27 mouse cellular contexts compared by ENCODE assay signal in genomic region chr14:118485646-118486045, GRCm38 (mm10).
DNase-seq lines count a peak whose midpoint lies in the region; TF ChIP-seq lines count a peak whose summit lies in the region.
"Had no signal": no experiment of that assay in that cellular context is flagged by ENCODE, and none has a peak within 500 bp of the region (broad histone marks: within the 10 kb centered on the region; RNA-seq: fewer than 3 reads in every experiment).

No protein-coding gene starts in this region.

- H3K4me3 ChIP-seq in E14TG2a.4 (replicated peaks; ENCODE audit: low read length), result no peak overlapping the region
- no peak overlapping the region for H3K4me3 ChIP-seq in ES-E14 (ENCODE audit: insufficient read depth in 1 of 2, low read depth in 1 of 2, low read length in 2 of 2, poor library complexity in 1 of 2, severe bottlenecking in 1 of 2)
- H3K4me3 ChIP-seq: embryonic facial prominence, embryonic 12.5 days; embryonic facial prominence, embryonic 15.5 days; forebrain, embryonic 12.5 days; forebrain, embryonic 15.5 days; heart, adult 2 months; heart, embryonic 10.5 days; hindbrain, embryonic 10.5 days; hindbrain, embryonic 13.5 days; intestine, embryonic 15.5 days had no signal

- H3K4me1 ChIP-seq in E14TG2a.4 (replicated peaks; ENCODE audit: low read depth, low read length), result peaks cover 7% of the 10 kb centered on the region
- H3K4me1 ChIP-seq in ES-E14 (ENCODE audit: control insufficient read depth in 2 of 2, insufficient read depth in 2 of 2, low read length in 2 of 2, poor library complexity in 1 of 2), result no peaks in the 10 kb centered on the region
- H3K4me1 ChIP-seq: embryonic facial prominence, embryonic 12.5 days; embryonic facial prominence, embryonic 15.5 days; heart, embryonic 10.5 days; intestine, embryonic 15.5 days had no signal

- H3K36me3 ChIP-seq in E14TG2a.4 (ENCODE audit: insufficient read depth, low read length), result peaks cover 80% of the 10 kb centered on the region
- peaks cover 32% of the 10 kb centered on the region for H3K36me3 ChIP-seq in ES-E14 (ENCODE audit: control insufficient read depth, insufficient read depth, low read length, poor library complexity, severe bottlenecking)
- H3K36me3 ChIP-seq: embryonic facial prominence, embryonic 12.5 days; embryonic facial prominence, embryonic 15.5 days; forebrain, embryonic 12.5 days; forebrain, embryonic 15.5 days; heart, embryonic 10.5 days; hindbrain, embryonic 13.5 days; intestine, embryonic 15.5 days had no signal

- intact Hi-C loops in heart, postnatal 10 days (cut with DNase I), result no loop called here

- 0 out of 2 replicates have a peak, but pooled peaks have one; percentile 12 for TF ChIP-seq CTCF in E14TG2a.4 (conservative IDR thresholded peaks at IDR 0.05; ENCODE audit: low read length)

- no peak overlapping the region for H3K27ac ChIP-seq in ES-E14 (ENCODE audit: insufficient read depth, low read depth, low read length, poor library complexity, severe bottlenecking)
- H3K27ac ChIP-seq: embryonic facial prominence, embryonic 12.5 days; embryonic facial prominence, embryonic 15.5 days; forebrain, embryonic 12.5 days; forebrain, embryonic 15.5 days; heart, adult 2 months; heart, embryonic 10.5 days; hindbrain, embryonic 10.5 days; hindbrain, embryonic 13.5 days; intestine, embryonic 15.5 days had no signal

- no peaks in the 10 kb centered on the region for H3K9me3 ChIP-seq in E14TG2a.4 (ENCODE audit: low read length)
- H3K9me3 ChIP-seq in ES-E14 (ENCODE audit: control insufficient read depth, insufficient read depth, low read depth, low read length), result no peaks in the 10 kb centered on the region
- H3K9me3 ChIP-seq: embryonic facial prominence, embryonic 12.5 days; embryonic facial prominence, embryonic 15.5 days; forebrain, embryonic 12.5 days; forebrain, embryonic 15.5 days; G1E; heart, embryonic 10.5 days; hindbrain, embryonic 13.5 days; intestine, embryonic 15.5 days had no signal

- peak; percentile 52 for DNase-seq in heart, adult 11 months
- DNase-seq in heart, postnatal 10 days, result no peak
- DNase-seq in ES-E14 (ENCODE audit: low read depth, low spot score) (no peak), ZHBTc4 (ENCODE audit: low read depth, low spot score) (peak; percentile 78)
- DNase-seq in embryo, embryonic 9.5 days (ENCODE audit: extremely low spot score), result no peak
- DNase-seq in embryo, embryonic 10 days (ENCODE audit: low spot score), result no peak
- DNase-seq in adrenal gland, postnatal 14 days, result no peak
- DNase-seq: adrenal gland, adult 2 months; adrenal gland, postnatal 25 days; cerebellum, adult 11-12 months; cerebellum, adult 8-10 months; cerebellum, postnatal 10 days; cerebellum, postnatal 36 days; gastrocnemius, postnatal 25 days; heart, adult 2 months; heart, postnatal 36 days; kidney, adult 11 months had no signal

- no peak overlapping the region for H3K9ac ChIP-seq in ES-E14 (ENCODE audit: insufficient read depth, low read depth, low read length, poor library complexity, severe bottlenecking)
- H3K9ac ChIP-seq: embryonic facial prominence, embryonic 12.5 days; embryonic facial prominence, embryonic 15.5 days; forebrain, embryonic 12.5 days; forebrain, embryonic 15.5 days; hindbrain, embryonic 13.5 days; intestine, embryonic 15.5 days had no signal

- in situ Hi-C loops in ES-E14 (cut with MboI; ENCODE audit: low sequenced_read_pairs in 2 of 2, unreplicated experiment in 2 of 2), result loop anchor here in 1 of 2 experiments (25.0 kb wide), 1 partner anchor 273 kb away; no protein-coding TSS in a partner anchor

- H3K27me3 ChIP-seq in E14TG2a.4 (ENCODE audit: insufficient read depth, low read length), result no peaks in the 10 kb centered on the region
- H3K27me3 ChIP-seq: embryonic facial prominence, embryonic 12.5 days; embryonic facial prominence, embryonic 15.5 days; forebrain, embryonic 15.5 days; hindbrain, embryonic 13.5 days; intestine, embryonic 15.5 days had no signal

TF ChIP-seq in ES-E14, 5 proteins besides CTCF, POLR2A, EP300 and RAD21:
- TF ChIP-seq CHD2 (IDR thresholded peaks at IDR 0.05; ENCODE audit: low read depth, low read length) (no peak), MAFK (IDR thresholded peaks at IDR 0.05; ENCODE audit: insufficient read depth, low read depth, low read length) (no peak), ZC3H11A (IDR thresholded peaks at IDR 0.05; ENCODE audit: borderline replicate concordance, low read depth, low read length) (peak; percentile 48; the same call in 1 of the 2 replicates), HCFC1 (IDR thresholded peaks at IDR 0.05; ENCODE audit: borderline replicate concordance, insufficient read depth, low read length) (no peak)
TF ChIP-seq in ES-E14: peak in this region for 1.

Comparison
In these comparisons a context has a peak if more than half of its experiments do, and no peak if none do; other contexts are left out.
1. DNase-seq: peak in heart, adult 11 months (single experiment) and ZHBTc4 (single experiment); none in heart, postnatal 10 days (0 of 2), ES-E14 (single experiment), embryo, embryonic 9.5 days (single experiment), embryo, embryonic 10 days (single experiment) and adrenal gland, postnatal 14 days (single experiment).